Mouse (Mus musculus) CH12.LX (cell line): Measurements from ENCODE around the gene Ing1. TPM values are rescaled to one million over a fixed set of nuclear protein-coding genes. Genes with fewer than 3 reads are reported as not detected.
A peak's percentile ranks its signal among the peaks of the same experiment; 100 is the strongest.

Experiments used
- DNase-seq: peaks from one replicate; pipeline ENCODE4 v3.0.0-alpha.2; 2013; ENCODE audit errors: extremely low read depth
- H3K27ac ChIP-seq: 2 replicates; pipeline ENCODE4 v1.5.1; 2012; ENCODE audit warnings: low read depth, mild to moderate bottlenecking, control low read depth, moderate library complexity; ENCODE audit not compliant: insufficient read depth
- H3K27me3 ChIP-seq: replicated peaks from 2 replicates; pipeline ENCODE3; 2012; ENCODE audit warnings: inconsistent platforms
- H3K36me3 ChIP-seq, 2 experiments: replicated peaks in 1 of 2; 2 replicates each; pipeline versions ENCODE3 to v1.6.1; 2012; ENCODE audit warnings: inconsistent platforms in 1 of 2, low read length in 1 of 2, mild to moderate bottlenecking in 1 of 2, mixed read lengths in 1 of 2, moderate library complexity in 1 of 2; ENCODE audit not compliant: control insufficient read depth in 1 of 2, insufficient read depth in 1 of 2
- H3K4me1 ChIP-seq, 2 experiments: 2 replicates each; pipeline ENCODE4 v1.6.1; 2012; ENCODE audit warnings: inconsistent platforms in 1 of 2, moderate library complexity in 1 of 2; ENCODE audit not compliant: insufficient read depth in 2 of 2, control insufficient read depth in 1 of 2
- H3K4me2 ChIP-seq: 2 replicates; pipeline ENCODE4 v1.6.1; 2012; ENCODE audit warnings: low read depth, mild to moderate bottlenecking, control low read depth; ENCODE audit not compliant: poor library complexity, insufficient read depth, severe bottlenecking
- H3K4me3 ChIP-seq, 3 experiments: fragments of 150-350 bp in 1 of 3; sonication (generic) in 1 of 3; replicated peaks in 1 of 3; 2 replicates each; pipeline versions ENCODE3 to v1.5.1; 2011 to 2012; ENCODE audit warnings: low read depth in 2 of 3, low read length in 2 of 3, mild to moderate bottlenecking in 2 of 3, moderate library complexity in 2 of 3, control low read depth in 1 of 3, improper control_type of control experiment in 1 of 3, inconsistent platforms in 1 of 3, mixed read lengths in 1 of 3; ENCODE audit not compliant: poor library complexity in 1 of 3
- H3K79me2 ChIP-seq: replicated peaks from 2 replicates; pipeline ENCODE4 v1.6.1; 2012; ENCODE audit warnings: mild to moderate bottlenecking, moderate library complexity; ENCODE audit not compliant: control insufficient read depth, poor library complexity, insufficient read depth, severe bottlenecking; ENCODE audit errors: extremely low read depth
- H3K9ac ChIP-seq: 2 replicates; pipeline ENCODE4 v1.6.1; 2012; ENCODE audit warnings: low read depth, mild to moderate bottlenecking, control low read depth, moderate library complexity; ENCODE audit not compliant: insufficient read depth
- H3K9me3 ChIP-seq: replicated peaks from 2 replicates; pipeline ENCODE3; 2012; ENCODE audit warnings: low read length, inconsistent platforms, mixed read lengths
- BHLHE40 ChIP-seq: IDR thresholded peaks from 2 replicates; pipeline ENCODE4 v1.6.1; 2011; ENCODE audit warnings: mild to moderate bottlenecking, low read depth, low read length, improper control_type of control experiment
- CHD1 ChIP-seq: IDR thresholded peaks from 2 replicates; pipeline ENCODE4 v1.6.1; 2012; ENCODE audit warnings: low read depth, low read length, improper control_type of control experiment, inconsistent platforms
- CHD2 ChIP-seq: IDR thresholded peaks from 2 replicates; pipeline ENCODE4 v1.6.1; 2011; ENCODE audit warnings: low read length, improper control_type of control experiment
- E2F4 ChIP-seq: IDR thresholded peaks from 2 replicates; pipeline ENCODE4 v1.6.1; 2011; ENCODE audit warnings: low read depth, low read length, improper control_type of control experiment; ENCODE audit not compliant: insufficient replicate concordance
- ELF1 ChIP-seq: IDR thresholded peaks from 2 replicates; pipeline ENCODE4 v1.6.1; 2014; ENCODE audit warnings: low read depth, mild to moderate bottlenecking, inconsistent platforms, low read length, improper control_type of control experiment
- EP300 ChIP-seq: IDR thresholded peaks from 2 replicates; pipeline ENCODE4 v1.6.1; 2011; ENCODE audit warnings: low read length, improper control_type of control experiment
- ETS1 ChIP-seq: conservative IDR thresholded peaks from 2 replicates; pipeline ENCODE4 v1.6.1; 2012; ENCODE audit warnings: low read depth, mild to moderate bottlenecking, inconsistent platforms, low read length, improper control_type of control experiment, moderate library complexity
- GABPA ChIP-seq: IDR thresholded peaks from 2 replicates; pipeline ENCODE4 v1.6.1; 2012; ENCODE audit warnings: low read depth, low read length, improper control_type of control experiment, inconsistent platforms; ENCODE audit not compliant: insufficient replicate concordance
- IRF4 ChIP-seq: IDR thresholded peaks from 2 replicates; pipeline ENCODE4 v1.6.1; 2014; ENCODE audit warnings: low read depth, mild to moderate bottlenecking, inconsistent platforms, low read length, improper control_type of control experiment
- KAT2A ChIP-seq: IDR thresholded peaks from 2 replicates; pipeline ENCODE4 v1.6.1; 2012; ENCODE audit warnings: low read length, improper control_type of control experiment, inconsistent platforms; ENCODE audit not compliant: insufficient replicate concordance
- MAFK ChIP-seq: IDR thresholded peaks from 2 replicates; pipeline ENCODE4 v1.6.1; 2011; ENCODE audit warnings: low read length, improper control_type of control experiment; ENCODE audit not compliant: insufficient replicate concordance
- MAX ChIP-seq: IDR thresholded peaks from 2 replicates; pipeline ENCODE4 v1.6.1; 2011; ENCODE audit warnings: low read length, improper control_type of control experiment
- MEF2A ChIP-seq: IDR thresholded peaks from 2 replicates; pipeline ENCODE4 v1.6.1; 2014; ENCODE audit warnings: low read depth, mild to moderate bottlenecking, inconsistent platforms, low read length, improper control_type of control experiment, borderline replicate concordance
- MXI1 ChIP-seq: IDR thresholded peaks from 2 replicates; pipeline ENCODE4 v1.6.1; 2011; ENCODE audit warnings: mild to moderate bottlenecking, low read depth, low read length, improper control_type of control experiment
- MYC ChIP-seq: IDR thresholded peaks from 2 replicates; pipeline ENCODE4 v1.6.1; 2011; ENCODE audit warnings: low read depth, mild to moderate bottlenecking, improper control_type of control experiment, low read length
- NELFE ChIP-seq: IDR thresholded peaks from 2 replicates; pipeline ENCODE4 v1.6.1; 2011; ENCODE audit warnings: low read depth, low read length, improper control_type of control experiment
- NRF1 ChIP-seq: IDR thresholded peaks from 2 replicates; pipeline ENCODE4 v1.6.1; 2014; ENCODE audit warnings: low read depth, mild to moderate bottlenecking, inconsistent platforms, low read length, improper control_type of control experiment, moderate library complexity
- POLR2A ChIP-seq: IDR thresholded peaks from 2 replicates; pipeline ENCODE4 v1.6.1; 2011; ENCODE audit warnings: low read depth, mild to moderate bottlenecking, improper control_type of control experiment, low read length
- POLR2AphosphoS2 ChIP-seq: IDR thresholded peaks from 2 replicates; pipeline ENCODE4 v1.6.1; 2011; ENCODE audit warnings: low read depth, low read length, improper control_type of control experiment
- RCOR1 ChIP-seq: conservative IDR thresholded peaks from 2 replicates; pipeline ENCODE4 v1.6.1; 2012; ENCODE audit warnings: low read depth, mild to moderate bottlenecking, inconsistent platforms, low read length, improper control_type of control experiment
- SIN3A ChIP-seq: IDR thresholded peaks from 2 replicates; pipeline ENCODE4 v1.6.1; 2012; ENCODE audit warnings: low read length, improper control_type of control experiment, inconsistent platforms
- SMC3 ChIP-seq: IDR thresholded peaks from 2 replicates; pipeline ENCODE4 v1.6.1; 2011; ENCODE audit warnings: low read depth, low read length, improper control_type of control experiment
- TBP ChIP-seq: conservative IDR thresholded peaks from 2 replicates; pipeline ENCODE4 v1.6.1; 2011; ENCODE audit warnings: low read depth, low read length, improper control_type of control experiment
- TCF12 ChIP-seq: IDR thresholded peaks from 2 replicates; pipeline ENCODE4 v1.6.1; 2014; ENCODE audit warnings: low read depth, mild to moderate bottlenecking, inconsistent platforms, low read length, improper control_type of control experiment
- UBTF ChIP-seq: IDR thresholded peaks from 2 replicates; pipeline ENCODE4 v1.6.1; 2012; ENCODE audit warnings: low read depth, mild to moderate bottlenecking, inconsistent platforms, low read length, improper control_type of control experiment, moderate library complexity
- USF2 ChIP-seq: conservative IDR thresholded peaks from 2 replicates; pipeline ENCODE4 v1.6.1; 2011; ENCODE audit warnings: low read depth, low read length, improper control_type of control experiment
- ZKSCAN1 ChIP-seq: IDR thresholded peaks from 2 replicates; pipeline ENCODE4 v1.6.1; 2012; ENCODE audit warnings: low read depth, inconsistent platforms, low read length, improper control_type of control experiment, borderline replicate concordance
- ZMIZ1 ChIP-seq: IDR thresholded peaks from 2 replicates; pipeline ENCODE4 v1.6.1; 2012; ENCODE audit warnings: low read depth, mild to moderate bottlenecking, inconsistent platforms, low read length, improper control_type of control experiment
- ZNF384 ChIP-seq: IDR thresholded peaks from 2 replicates; pipeline ENCODE4 v1.6.1; 2012; ENCODE audit warnings: low read depth, low read length, improper control_type of control experiment, inconsistent platforms
- dilution Hi-C: fragments of 300-500 bp; cut with MboI; formaldehyde crosslinking; loops from 2 replicates; pipeline ENCODE4 v1.14.3; 2020; ENCODE audit warnings: low sequenced_read_pairs; ENCODE audit not compliant: extremely low pct_unique_long_range_greater_than_20kb, extremely low pct_ligation_motif_present
- in situ Hi-C: fragments of 300-500 bp; cut with MboI; formaldehyde crosslinking; loops from 3 replicates; pipeline ENCODE4 v1.14.3; 2019; ENCODE audit warnings: low sequenced_read_pairs, low pct_ligation_motif_present, low pct_unique_long_range_greater_than_20kb, mixed read lengths
- polyA plus RNA-seq: library from polyadenylated mRNA; unstranded; fragments of >175 nt; gene quantifications from 2 replicates; pipeline ENCODE4 v1.2.1, GENCODE M21; 2012; ENCODE audit warnings: low read depth; ENCODE audit not compliant: insufficient read length
- total RNA-seq, 2 experiments: library from RNA; depleted of rRNA; stranded (reverse); fragments of 300-350 nt in 1 of 2; fragments of >200 nt in 1 of 2; gene quantifications; 2 replicates each; pipeline ENCODE4 v1.2.3; 2012 to 2014

Ing1 gene
- total RNA-seq (2012; rRNA removed) (25.0 and 30.9 TPM in 2 replicates), total RNA-seq (2014; rRNA removed) (33.1 and 33.8 TPM in 2 replicates), polyA plus RNA-seq (47.8 and 65.3 TPM in 2 replicates)

GRCm38 (mm10) chr8:11554799-11555719, at the start of gene Ing1:
Gene Ing1 (plus strand): TSS chr8:11555571.
- Histone ChIP-seq H3K27me3 (no peaks in the 10 kb centered on the region), H3K4me1 (peaks cover 6 to 38% of the 10 kb centered on the region in 2 experiments; a peak in 3 of 4 replicates)
- in situ Hi-C loops = loop anchor here (5.0 kb wide), 1 partner anchor 62 kb away; no protein-coding TSS in a partner anchor

GRCm38 (mm10) chr8:11506074-11506473, 49.3 kb upstream of the Ing1 start:
- Histone ChIP-seq H3K36me3 (peaks cover 83 to 96% of the 10 kb centered on the region in 2 experiments), H3K79me2 (no peaks in the 10 kb centered on the region; the same call in 1 of the 2 replicates), H3K4me1 (peaks cover 3 to 14% of the 10 kb centered on the region in 2 experiments; a peak in 2 of 4 replicates), H3K4me2 (no peak overlapping the region), H3K9me3 (no peaks in the 10 kb centered on the region), H3K27ac (no peak overlapping the region), H3K9ac (no peak overlapping the region), H3K27me3 (no peaks in the 10 kb centered on the region), H3K4me3 (no peak overlapping the region)
- no peak for TF ChIP-seq USF2
- no peak for TF ChIP-seq MEF2A
- no peak for TF ChIP-seq SMC3
- TF ChIP-seq GABPA = no peak
- no peak for TF ChIP-seq ELF1
- no peak for TF ChIP-seq MAX
- no peak for TF ChIP-seq MYC
- TF ChIP-seq KAT2A = no peak
- TF ChIP-seq BHLHE40 = no peak
- TF ChIP-seq ZNF384 = no peak
- dilution Hi-C loops = no loop called here
- in situ Hi-C loops = loop anchor here (25.0 kb wide), 1 partner anchor 106 kb away; no protein-coding TSS in a partner anchor
- no peak for DNase-seq

More at GRCm38 (mm10) chr8:11554799-11555719, at the start of gene Ing1:
- Histone ChIP-seq H3K79me2 (peaks cover 24% of the 10 kb centered on the region), H3K27ac (peak within 1 kb of the TSS; percentile 93), H3K4me3 (peak within 1 kb of the TSS; percentile 65 to 82 (median 74)), H3K4me2 (peak within 1 kb of the TSS; percentile 70), H3K36me3 (peaks cover 0 to under 1% of the 10 kb centered on the region in 2 experiments), H3K9ac (peak within 1 kb of the TSS; percentile 82), H3K9me3 (no peaks in the 10 kb centered on the region)
- DNase-seq = peak; percentile 93
- dilution Hi-C loops = no loop called here
- TF ChIP-seq RCOR1 (no peak), TCF12 (peak; percentile 90), E2F4 (peak; percentile 89; the same call in 1 of the 2 replicates), MAFK (no peak), ZKSCAN1 (no peak), MYC (0 out of 2 replicates have a peak, but pooled peaks have one; percentile 37), NELFE (peak; percentile 93), ETS1 (peak; percentile 34; the same call in 1 of the 2 replicates), MAX (peak; percentile 59; the same call in 1 of the 2 replicates), ELF1 (peak; percentile 83), MXI1 (peak; percentile 91), POLR2A (peak; percentile 88), SIN3A (peak; percentile 38), TBP (peak; percentile 82), EP300 (no peak), MEF2A (no peak), IRF4 (peak; percentile 6; the same call in 1 of the 2 replicates), ZNF384 (no peak), KAT2A (0 out of 2 replicates have a peak, but pooled peaks have one; percentile 28), POLR2AphosphoS2 (peak; percentile 78; the same call in 1 of the 2 replicates), UBTF (0 out of 2 replicates have a peak, but pooled peaks have one; percentile 68), SMC3 (0 out of 2 replicates have a peak, but pooled peaks have one; percentile 1), ZMIZ1 (peak; percentile 97), CHD2 (peak; percentile 76), NRF1 (0 out of 2 replicates have a peak, but pooled peaks have one; percentile 46), CHD1 (0 out of 2 replicates have a peak, but pooled peaks have one; percentile 26)
